Mouse (Mus musculus) cerebellum, adult 9-11 months (tissue): Measurements from ENCODE around the gene Mef2a.

Experiments used
- DNase-seq: peaks from one replicate; pipeline ENCODE4 v3.0.0; 2022

Gene Mef2a

GRCm38 (mm10) chr7:67243121-67243893 lies 129.4 kb downstream of the Mef2a start:
- DNase-seq: peak; percentile 23

- no peak for DNase-seq
Observed at GRCm38 (mm10) chr7:67241969-67242368, 130.7 kb downstream of the Mef2a start.

GRCm38 (mm10) chr7:67237752-67238151 lies 134.9 kb downstream of the Mef2a start:
- DNase-seq: no peak

GRCm38 (mm10) chr7:67236351-67236750 lies 136.3 kb downstream of the Mef2a start:
- no peak for DNase-seq

GRCm38 (mm10) chr7:67234797-67235196 lies 137.9 kb downstream of the Mef2a start:
- DNase-seq: peak; percentile 47

GRCm38 (mm10) chr7:67232504-67232903 lies 140.2 kb downstream of the Mef2a start:
- DNase-seq: no peak

- no peak for DNase-seq
Observed at GRCm38 (mm10) chr7:67230640-67231140, 142.0 kb downstream of the Mef2a start.

- peak; percentile 36 for DNase-seq
Observed at GRCm38 (mm10) chr7:67230221-67230620, 142.4 kb downstream of the Mef2a start.

GRCm38 (mm10) chr7:67229701-67230100 lies 143.0 kb downstream of the Mef2a start:
- no peak for DNase-seq

GRCm38 (mm10) chr7:67228891-67229602 lies 143.6 kb downstream of the Mef2a start:
- DNase-seq: peak; percentile 44

GRCm38 (mm10) chr7:67228390-67228789 lies 144.3 kb downstream of the Mef2a start:
- DNase-seq: peak; percentile 88

GRCm38 (mm10) chr7:67227538-67227937 lies 145.1 kb downstream of the Mef2a start:
- DNase-seq: peak; percentile 14

- peak; percentile 13 for DNase-seq
Observed at GRCm38 (mm10) chr7:67225943-67226625, 146.6 kb downstream of the Mef2a start.

- peak; percentile 97 for DNase-seq
Observed at GRCm38 (mm10) chr7:67222220-67222862, 150.3 kb downstream of the Mef2a start, which contains the start of gene Lysmd4. Gene Lysmd4 (plus strand): TSS chr7:67222544.

- DNase-seq: no peak
Observed at GRCm38 (mm10) chr7:67217025-67217424, 155.6 kb downstream of the Mef2a start.

- no peak for DNase-seq
Observed at GRCm38 (mm10) chr7:67216351-67216750, 156.3 kb downstream of the Mef2a start.

- no peak for DNase-seq
Observed at GRCm38 (mm10) chr7:67213589-67213988, 159.1 kb downstream of the Mef2a start.

GRCm38 (mm10) chr7:67211971-67212370 lies 160.7 kb downstream of the Mef2a start:
- DNase-seq: no peak

- DNase-seq: no peak
Observed at GRCm38 (mm10) chr7:67211341-67211740, 161.3 kb downstream of the Mef2a start.

GRCm38 (mm10) chr7:67210004-67210833 lies 162.4 kb downstream of the Mef2a start:
- no peak for DNase-seq

GRCm38 (mm10) chr7:67208317-67208716 lies 164.3 kb downstream of the Mef2a start:
- DNase-seq: no peak

GRCm38 (mm10) chr7:67207701-67208100 lies 165.0 kb downstream of the Mef2a start:
- no peak for DNase-seq
